In the genomic region with DNA sequence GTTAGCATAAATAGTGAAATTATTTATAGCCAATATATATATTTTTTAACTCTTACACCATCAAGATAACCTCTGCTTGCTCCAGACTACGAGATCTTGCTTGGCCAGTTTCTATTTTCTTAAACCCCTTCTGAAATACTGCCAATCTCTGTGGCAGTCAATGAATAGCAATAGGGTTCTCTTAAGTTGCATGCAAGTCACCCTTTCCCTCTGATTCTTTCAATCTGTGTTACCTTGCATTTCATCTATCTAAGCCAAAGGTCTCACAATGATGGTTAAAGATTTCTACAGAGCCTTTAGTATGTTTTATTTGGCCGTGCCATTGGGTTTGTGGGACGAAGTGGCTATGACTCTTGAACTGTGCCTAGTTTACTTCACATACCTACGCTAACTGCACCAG, we compare ENCODE assay signal across 50 mouse cellular contexts. TPM values are rescaled to one million over a fixed set of nuclear protein-coding genes. Genes with fewer than 3 reads are reported as not detected.
"Had no signal": no experiment of that assay in that cellular context is flagged by ENCODE, and none has a peak within 500 bp of the region (broad histone marks: within the 10 kb centered on the region; RNA-seq: fewer than 3 reads in every experiment).

No protein-coding gene starts in this region.

- H3K27ac ChIP-seq: heart, embryonic 10.5 days; heart, embryonic 13.5 days; heart, embryonic 15.5 days; hindbrain, embryonic 10.5 days; hindbrain, embryonic 12.5 days; hindbrain, embryonic 13.5 days; hindbrain, embryonic 14.5 days; hindbrain, embryonic 15.5 days; hindbrain, postnatal 0 days; intestine, embryonic 15.5 days; kidney, embryonic 15.5 days; kidney, postnatal 0 days; layer of hippocampus, adult 2 months had no signal

- DNase-seq: heart, postnatal 10 days; heart, postnatal 14 days; heart, postnatal 36 days; heart, postnatal 4 days; kidney, adult 11 months; kidney, adult 18-20 months; kidney, adult 2 months; kidney, adult 8-10 months; kidney, adult 9 months; kidney, postnatal 10 days; kidney, postnatal 14 days; kidney, postnatal 25 days; kidney, postnatal 36 days; kidney, postnatal 4 days; layer of hippocampus, adult 9-11 months; layer of hippocampus, postnatal 36 days had no signal

- H3K4me3 ChIP-seq: heart, embryonic 10.5 days; heart, embryonic 12.5 days; heart, embryonic 13.5 days; heart, embryonic 15.5 days; hindbrain, embryonic 10.5 days; hindbrain, embryonic 12.5 days; hindbrain, embryonic 13.5 days; hindbrain, embryonic 15.5 days; intestine, embryonic 15.5 days; kidney, embryonic 15.5 days; layer of hippocampus, adult 2 months had no signal

- H3K9ac ChIP-seq: heart, embryonic 12.5 days; heart, embryonic 13.5 days; heart, embryonic 15.5 days; hindbrain, embryonic 12.5 days; hindbrain, embryonic 13.5 days; hindbrain, embryonic 14.5 days; hindbrain, embryonic 15.5 days; intestine, embryonic 15.5 days; kidney, embryonic 15.5 days had no signal

- H3K27me3 ChIP-seq: heart, embryonic 12.5 days; heart, embryonic 13.5 days; heart, embryonic 15.5 days; hindbrain, embryonic 12.5 days; hindbrain, embryonic 13.5 days; hindbrain, embryonic 15.5 days; intestine, embryonic 15.5 days; kidney, embryonic 15.5 days had no signal

- H3K4me1 ChIP-seq: heart, embryonic 15.5 days; hindbrain, embryonic 12.5 days; intestine, embryonic 15.5 days; kidney, embryonic 15.5 days had no signal

- H3K36me3 ChIP-seq: heart, embryonic 10.5 days; heart, embryonic 12.5 days; heart, embryonic 13.5 days; heart, embryonic 15.5 days; hindbrain, embryonic 10.5 days; hindbrain, embryonic 12.5 days; hindbrain, embryonic 13.5 days; hindbrain, embryonic 15.5 days; intestine, embryonic 15.5 days; kidney, embryonic 15.5 days had no signal

RNA-seq across cellular contexts. Expression of gene Gm6657, which starts 19.4 kb away (rescaled TPM):
- total RNA-seq: heart, postnatal 10 days; heart, postnatal 14 days; heart, postnatal 25 days; heart, postnatal 36 days; heart, postnatal 4 days; hematopoietic stem cell, adult 5-6 weeks; hindbrain, postnatal 0 days; layer of hippocampus, adult 18-20 months; layer of hippocampus, adult 2 months; layer of hippocampus, adult 8-10 months; layer of hippocampus, postnatal 10 days; layer of hippocampus, postnatal 14 days; layer of hippocampus, postnatal 25 days; layer of hippocampus, postnatal 36 days had no signal
- polyA plus RNA-seq: heart, embryonic 10.5 days; heart, embryonic 11.5 days; heart, embryonic 12.5 days; heart, embryonic 13.5 days; heart, embryonic 14.5 days; heart, embryonic 15.5 days; heart, embryonic 16.5 days; heart, postnatal 0 days; hindbrain, embryonic 10.5 days; hindbrain, embryonic 11.5 days; hindbrain, embryonic 12.5 days; hindbrain, embryonic 13.5 days; hindbrain, embryonic 14.5 days; hindbrain, embryonic 15.5 days; hindbrain, embryonic 16.5 days; hindbrain, postnatal 0 days; inflammation-experienced regulatory T-cells, adult 6 months; intestine, embryonic 14.5 days; intestine, embryonic 15.5 days; intestine, embryonic 16.5 days; intestine, postnatal 0 days; kidney, adult 2 months; kidney, embryonic 14.5 days; kidney, embryonic 15.5 days; kidney, embryonic 16.5 days; kidney, postnatal 0 days; large intestine, adult 2 months had no signal
